Mouse (Mus musculus): ENCODE data around the gene Zfp629.
"Not testable (repeated sequence)": the region's sequence is repeated elsewhere in the genome, so short reads cannot be mapped to it uniquely, and the experiment has no call there.

The Zfp629 gene

GRCm38 (mm10) chr7:127614891-127615843, at the start of gene Zfp629:
Gene Zfp629 (minus strand): TSS chr7:127615797.
- DNase-seq: peak; percentile 76

- no peak for DNase-seq
Measured at GRCm38 (mm10) chr7:127662926-127663325, 47.3 kb upstream of the Zfp629 start.

- DNase-seq: no peak
Measured at GRCm38 (mm10) chr7:127661833-127662232, 46.2 kb upstream of the Zfp629 start.

GRCm38 (mm10) chr7:127660882-127661281, 45.3 kb upstream of the Zfp629 start:
- DNase-seq: no peak

- peak; percentile 50 for DNase-seq
Measured at GRCm38 (mm10) chr7:127656946-127657345, 41.3 kb upstream of the Zfp629 start.

- DNase-seq: no peak
Measured at GRCm38 (mm10) chr7:127654318-127654717, 38.7 kb upstream of the Zfp629 start.

GRCm38 (mm10) chr7:127652050-127652449, 36.5 kb upstream of the Zfp629 start:
- DNase-seq: no peak

GRCm38 (mm10) chr7:127651624-127652023, 36.0 kb upstream of the Zfp629 start:
- DNase-seq: no peak

GRCm38 (mm10) chr7:127649206-127649605, 33.6 kb upstream of the Zfp629 start:
- DNase-seq: no peak

- DNase-seq: no peak
Measured at GRCm38 (mm10) chr7:127648516-127649201, 33.1 kb upstream of the Zfp629 start.

GRCm38 (mm10) chr7:127647576-127647975, 32.0 kb upstream of the Zfp629 start:
- not testable (repeated sequence) for DNase-seq

- no peak for DNase-seq
Measured at GRCm38 (mm10) chr7:127646363-127646762, 30.8 kb upstream of the Zfp629 start.

- DNase-seq: no peak
Measured at GRCm38 (mm10) chr7:127642254-127642653, 26.7 kb upstream of the Zfp629 start.

GRCm38 (mm10) chr7:127641260-127641659, 25.7 kb upstream of the Zfp629 start:
- no peak for DNase-seq

- peak; percentile 76 for DNase-seq
Measured at GRCm38 (mm10) chr7:127636963-127637362, 21.4 kb upstream of the Zfp629 start.

- DNase-seq: no peak
Measured at GRCm38 (mm10) chr7:127631416-127631815, 15.8 kb upstream of the Zfp629 start.

- DNase-seq: no peak
Measured at GRCm38 (mm10) chr7:127628646-127629045, 13.0 kb upstream of the Zfp629 start.

- DNase-seq: no peak
Measured at GRCm38 (mm10) chr7:127626471-127626870, 10.9 kb upstream of the Zfp629 start.

GRCm38 (mm10) chr7:127626039-127626438, 10.4 kb upstream of the Zfp629 start:
- DNase-seq: no peak

- peak; percentile 3 for DNase-seq
Measured at GRCm38 (mm10) chr7:127618402-127618801, 2.8 kb upstream of the Zfp629 start.

- DNase-seq: peak; percentile 7
Measured at GRCm38 (mm10) chr7:127617962-127618361, 2.4 kb upstream of the Zfp629 start.

- no peak for DNase-seq
Measured at GRCm38 (mm10) chr7:127616881-127617280, 1.3 kb upstream of the Zfp629 start.

- peak; percentile 5 for DNase-seq
Measured at GRCm38 (mm10) chr7:127616336-127616735, 739 bp upstream of the Zfp629 start.

- no peak for DNase-seq
Measured at GRCm38 (mm10) chr7:127614511-127614890, 1.1 kb downstream of the Zfp629 start.
